Mouse (Mus musculus) testis, postnatal 14 days (tissue): ENCODE results near the gene Osgep.
"Not testable (repeated sequence)": the region's sequence is repeated elsewhere in the genome, so short reads cannot be mapped to it uniquely, and the experiment has no call there.

Source experiments
- DNase-seq: peaks from one replicate; pipeline ENCODE4 v3.0.0; 2021; ENCODE audit warnings: low spot score

The Osgep gene

GRCm38 (mm10) chr14:50876236-50876950 is 48.3 kb downstream of the Osgep start:
- DNase-seq, result no peak

GRCm38 (mm10) chr14:50875591-50876230 is 49.0 kb downstream of the Osgep start:
- no peak for DNase-seq

GRCm38 (mm10) chr14:50875175-50875574 is 49.5 kb downstream of the Osgep start:
- no peak for DNase-seq

GRCm38 (mm10) chr14:50871284-50871683 is 53.4 kb downstream of the Osgep start:
- no peak for DNase-seq

GRCm38 (mm10) chr14:50870805-50871143 is 53.9 kb downstream of the Osgep start:
- DNase-seq, result no peak

- peak; percentile 83 for DNase-seq
Measured at GRCm38 (mm10) chr14:50869889-50870804, 54.5 kb downstream of the Osgep start, which contains the start of gene Tep1. Gene Tep1 (minus strand): TSS chr14:50870560.

GRCm38 (mm10) chr14:50868656-50869055 is 56.0 kb downstream of the Osgep start:
- no peak for DNase-seq

- no peak for DNase-seq
Measured at GRCm38 (mm10) chr14:50868211-50868610, 56.5 kb downstream of the Osgep start.

GRCm38 (mm10) chr14:50866966-50867365 is 57.7 kb downstream of the Osgep start:
- DNase-seq, result no peak

GRCm38 (mm10) chr14:50865005-50865404 is 59.7 kb downstream of the Osgep start:
- not testable (repeated sequence) for DNase-seq

- no peak for DNase-seq
Measured at GRCm38 (mm10) chr14:50862641-50863040, 62.1 kb downstream of the Osgep start.
